Mouse (Mus musculus) limb, embryonic 12.5 days (tissue): Measurements from ENCODE around the gene Fgfr2. TPM values are rescaled to one million over a fixed set of nuclear protein-coding genes. Genes with fewer than 3 reads are reported as not detected.
"Not testable (repeated sequence)": the region's sequence is repeated elsewhere in the genome, so short reads cannot be mapped to it uniquely, and the experiment has no call there.

Experiments used
- ATAC-seq: fragments of 200-750 bp; cut with Nextera tagmentation; 2 replicates; pipeline ENCODE4 v1.8.0; 2017; ENCODE audit warnings: low read depth, moderate TSS enrichment; ENCODE audit not compliant: insufficient number of reproducible peaks, insufficient read depth, low FRiP score, low TSS enrichment
- H3K27ac ChIP-seq: fragments of 300-500 bp; sonication (generic); 2 replicates; pipeline ENCODE4 v1.5.1; 2016; ENCODE audit warnings: mild to moderate bottlenecking, moderate library complexity
- H3K27me3 ChIP-seq: fragments of 300-500 bp; sonication (generic); 2 replicates; pipeline ENCODE4 v1.6.1; 2016; ENCODE audit warnings: mild to moderate bottlenecking, moderate library complexity
- H3K36me3 ChIP-seq: fragments of 300-500 bp; sonication (generic); 2 replicates; pipeline ENCODE4 v1.6.1; 2016; ENCODE audit warnings: mild to moderate bottlenecking, moderate library complexity
- H3K4me1 ChIP-seq: fragments of 300-500 bp; sonication (generic); replicated peaks from 2 replicates; pipeline ENCODE4 v1.6.1; 2016
- H3K4me2 ChIP-seq: fragments of 300-500 bp; sonication (generic); 2 replicates; pipeline ENCODE4 v1.6.1; 2016; ENCODE audit warnings: mild to moderate bottlenecking, moderate library complexity
- H3K4me3 ChIP-seq: fragments of 300-500 bp; sonication (generic); replicated peaks from 2 replicates; pipeline ENCODE4 v1.5.1; 2016; ENCODE audit warnings: mild to moderate bottlenecking
- H3K9ac ChIP-seq: fragments of 300-500 bp; sonication (generic); replicated peaks from 2 replicates; pipeline ENCODE4 v1.6.1; 2016; ENCODE audit warnings: mild to moderate bottlenecking, moderate library complexity
- H3K9me3 ChIP-seq: fragments of 300-500 bp; sonication (generic); 2 replicates; pipeline ENCODE4 v1.6.1; 2016; ENCODE audit warnings: mild to moderate bottlenecking, moderate library complexity
- WGBS: fragments of 180-500 bp; shearing (Covaris S2); methylation state at CpG from one replicate; pipeline ENCODE4 v1.1.7; 2016; 5-methylcytosine and 5-hydroxymethylcytosine counted together
- polyA plus RNA-seq: library from polyadenylated mRNA; unstranded; fragments of >200 nt; fragmentation: Nextera tagmentation; extraction: Ambion mirVana; gene quantifications from 2 replicates; pipeline ENCODE4 v1.2.1, GENCODE M21; 2016

The Fgfr2 gene
- polyA plus RNA-seq, 1 experiment from 2014 or later = 112 TPM

DNA sequence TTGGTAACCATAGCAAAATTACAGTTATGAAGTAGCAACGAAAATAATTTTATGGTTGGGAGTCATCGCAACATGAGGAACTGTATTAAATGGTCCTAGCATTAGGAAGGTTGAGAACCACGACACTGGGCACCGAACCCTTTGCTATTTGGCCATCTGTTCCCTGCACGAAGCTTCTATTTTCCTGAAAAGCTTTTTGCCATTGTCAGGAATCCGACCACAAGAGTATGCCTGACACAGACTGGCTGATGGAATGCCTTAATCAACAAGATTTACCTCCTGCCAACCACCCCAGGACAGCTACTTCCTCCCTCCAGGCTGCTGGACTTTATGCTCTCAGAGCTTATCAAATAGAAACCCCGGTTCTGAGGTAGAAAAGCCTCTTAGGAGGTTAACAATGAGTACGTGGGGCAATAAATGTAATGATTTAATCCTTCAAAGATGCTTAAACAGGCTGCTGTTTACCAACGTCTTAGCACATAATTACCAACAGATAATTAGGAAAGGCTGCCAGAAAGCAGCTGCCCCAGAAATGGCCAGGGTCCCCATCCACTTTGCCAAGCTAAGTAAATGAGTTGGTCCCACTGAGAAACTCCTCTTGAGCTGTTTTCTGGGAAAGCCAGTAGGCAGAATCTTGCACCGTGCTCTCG is 668.0 kb downstream of the Fgfr2 start:
- Histone ChIP-seq H3K9ac (no peak overlapping the region), H3K4me1 (peaks cover 15% of the 10 kb centered on the region), H3K27me3 (no peaks in the 10 kb centered on the region), H3K4me2 (no peak overlapping the region), H3K9me3 (0 out of 2 replicates have a peak, but pooled peaks cover 4% of the 10 kb centered on the region), H3K4me3 (no peak overlapping the region), H3K36me3 (no peaks in the 10 kb centered on the region), H3K27ac (no peak overlapping the region)
- ATAC-seq = no peak
- 26% methylated on average over 11 of the region's 11 CpGs for WGBS

DNA sequence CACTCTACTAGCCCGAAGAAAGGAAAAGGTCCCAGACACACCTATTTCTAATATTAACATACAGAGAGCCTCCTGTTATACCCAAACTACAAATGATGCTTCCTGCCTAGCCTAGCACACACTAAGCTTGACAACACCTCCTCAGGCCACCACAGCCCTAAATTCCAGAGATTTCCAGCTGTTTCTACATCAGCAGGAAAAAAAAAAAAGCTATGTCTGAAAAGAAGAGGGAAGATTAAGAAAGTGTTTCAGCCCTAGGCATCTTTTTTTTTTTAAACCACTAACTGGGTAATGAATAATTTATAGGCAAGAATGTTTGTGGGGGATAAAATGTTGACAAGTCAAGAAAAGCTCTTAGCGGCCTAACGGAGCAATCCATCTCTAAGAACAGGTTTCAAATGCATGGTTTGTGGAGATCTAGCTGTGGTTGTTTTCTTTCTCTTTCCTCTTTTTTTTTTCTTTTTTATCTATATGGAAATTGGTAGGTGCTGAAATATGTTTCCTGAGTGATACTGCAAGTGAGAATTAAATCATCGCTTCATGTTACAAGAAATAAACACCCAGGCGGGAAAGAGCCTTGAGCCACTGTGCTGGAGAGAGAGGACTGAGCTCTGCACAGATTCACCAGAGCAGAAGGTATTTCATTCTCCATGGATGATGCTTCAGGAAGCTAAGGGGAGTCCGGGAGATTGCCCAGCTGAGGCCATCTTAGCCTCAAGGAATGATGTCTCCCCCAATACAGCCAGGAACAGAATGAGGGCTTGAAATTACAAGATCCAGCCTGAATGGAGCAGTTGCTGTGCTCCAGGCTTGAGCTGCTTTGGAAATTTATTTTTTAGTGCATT is 673.0 kb downstream of the Fgfr2 start:
- WGBS = 79% methylated on average over 6 of the region's 6 CpGs
- no peak overlapping the region for H3K27ac ChIP-seq

DNA sequence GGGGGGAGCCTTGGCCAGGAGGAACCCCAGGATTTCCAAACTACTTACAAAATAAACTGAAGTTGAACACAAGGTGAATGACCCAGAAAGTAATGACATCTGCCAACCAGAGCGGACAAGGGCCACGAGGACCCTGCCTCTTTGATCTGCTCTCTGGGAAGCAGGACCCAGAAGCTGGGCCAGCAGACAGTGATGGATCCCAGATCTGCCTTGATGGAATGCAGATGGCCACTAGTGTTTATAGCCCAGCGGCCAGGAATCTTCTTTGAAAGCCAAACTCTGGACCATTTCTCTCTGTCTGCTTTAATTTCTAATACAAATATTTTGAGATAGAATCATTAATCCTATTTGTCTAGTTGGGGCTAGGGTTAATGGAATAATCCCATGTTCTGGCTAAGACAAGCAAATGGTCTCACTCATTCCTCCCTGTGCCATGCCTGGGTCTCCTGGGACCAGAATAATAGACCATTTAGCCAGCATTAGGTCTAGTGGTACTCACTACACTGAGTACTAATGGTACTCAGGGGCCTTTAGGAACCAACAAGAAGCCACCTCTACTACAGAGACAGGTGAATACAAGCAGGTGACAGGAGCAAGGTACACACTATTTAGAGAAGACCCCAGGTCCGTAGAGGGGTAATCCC is 674.5 kb downstream of the Fgfr2 start:
- H3K4me2 ChIP-seq = no peak overlapping the region
- no peaks in the 10 kb centered on the region for H3K27me3 ChIP-seq
- H3K9me3 ChIP-seq = 0 out of 2 replicates have a peak, but pooled peaks cover 4% of the 10 kb centered on the region
- H3K4me1 ChIP-seq = no peaks in the 10 kb centered on the region; the same call in 1 of the 2 replicates
- H3K4me3 ChIP-seq = no peak overlapping the region
- WGBS = 39% methylated on average over 4 of the region's 4 CpGs
- ATAC-seq = no peak
- H3K36me3 ChIP-seq = no peaks in the 10 kb centered on the region
- no peak overlapping the region for H3K9ac ChIP-seq
- no peak overlapping the region for H3K27ac ChIP-seq

More for the DNA sequence above, 673.0 kb downstream of the Fgfr2 start:
- ATAC-seq = no peak
- Histone ChIP-seq H3K9me3 (0 out of 2 replicates have a peak, but pooled peaks cover 4% of the 10 kb centered on the region), H3K4me2 (no peak overlapping the region), H3K27me3 (no peaks in the 10 kb centered on the region), H3K4me3 (no peak overlapping the region), H3K9ac (no peak overlapping the region), H3K4me1 (no peaks in the 10 kb centered on the region; the same call in 1 of the 2 replicates), H3K36me3 (no peaks in the 10 kb centered on the region)

DNA sequence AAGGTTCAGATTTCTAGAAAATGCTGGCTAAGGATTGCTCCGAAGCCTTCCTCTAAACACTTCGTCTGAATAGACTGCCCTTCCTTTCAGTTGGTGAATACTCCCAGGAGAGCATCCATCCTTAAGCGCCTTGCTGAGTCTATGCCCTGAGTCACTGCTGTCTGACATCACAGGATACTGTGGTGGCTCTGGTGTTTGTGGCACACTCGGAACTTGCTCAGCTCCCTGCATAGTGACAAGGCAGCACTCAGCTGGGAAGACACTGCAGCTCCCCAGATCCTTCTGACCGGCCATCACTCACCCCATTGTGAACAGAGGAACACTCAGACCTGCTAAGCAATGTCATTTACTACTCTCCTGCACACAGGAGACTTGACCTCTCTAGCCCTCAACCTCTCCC is 675.6 kb downstream of the Fgfr2 start:
- no peak overlapping the region for H3K4me3 ChIP-seq
- H3K36me3 ChIP-seq = no peaks in the 10 kb centered on the region
- ATAC-seq = no peak
- WGBS = 80% methylated on average over 5 of the region's 5 CpGs
- H3K4me1 ChIP-seq = no peaks in the 10 kb centered on the region; the same call in 1 of the 2 replicates
- no peak overlapping the region for H3K4me2 ChIP-seq
- H3K27me3 ChIP-seq = no peaks in the 10 kb centered on the region
- 0 out of 2 replicates have a peak, but pooled peaks cover 4% of the 10 kb centered on the region for H3K9me3 ChIP-seq
- no peak overlapping the region for H3K27ac ChIP-seq
- no peak overlapping the region for H3K9ac ChIP-seq

DNA sequence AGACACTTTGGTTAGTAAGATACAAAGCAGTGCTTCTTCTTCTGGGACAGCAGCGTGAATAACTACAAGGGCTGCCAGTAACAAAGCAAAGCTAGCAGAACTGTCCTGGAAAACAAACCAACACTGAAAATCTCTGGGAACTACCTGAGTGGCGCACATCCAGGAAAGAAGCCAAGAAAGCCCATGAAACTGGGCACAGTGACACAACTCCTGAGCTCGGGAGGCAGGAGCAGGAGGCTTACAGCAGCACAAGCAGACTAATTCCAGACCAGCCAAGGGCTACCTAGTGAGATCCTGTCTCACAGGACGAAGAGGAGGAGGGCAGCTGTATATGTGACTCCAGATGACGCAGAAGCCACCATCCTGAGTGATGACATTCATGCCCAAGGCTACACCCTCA is 676.3 kb downstream of the Fgfr2 start:
- WGBS = 80% methylated on average over 5 of the region's 5 CpGs
- Histone ChIP-seq H3K4me1 (no peaks in the 10 kb centered on the region; the same call in 1 of the 2 replicates), H3K9me3 (no peaks in the 10 kb centered on the region), H3K27ac (no peak overlapping the region), H3K4me2 (no peak overlapping the region), H3K36me3 (no peaks in the 10 kb centered on the region), H3K9ac (no peak overlapping the region), H3K27me3 (no peaks in the 10 kb centered on the region), H3K4me3 (no peak overlapping the region)
- no peak for ATAC-seq

DNA sequence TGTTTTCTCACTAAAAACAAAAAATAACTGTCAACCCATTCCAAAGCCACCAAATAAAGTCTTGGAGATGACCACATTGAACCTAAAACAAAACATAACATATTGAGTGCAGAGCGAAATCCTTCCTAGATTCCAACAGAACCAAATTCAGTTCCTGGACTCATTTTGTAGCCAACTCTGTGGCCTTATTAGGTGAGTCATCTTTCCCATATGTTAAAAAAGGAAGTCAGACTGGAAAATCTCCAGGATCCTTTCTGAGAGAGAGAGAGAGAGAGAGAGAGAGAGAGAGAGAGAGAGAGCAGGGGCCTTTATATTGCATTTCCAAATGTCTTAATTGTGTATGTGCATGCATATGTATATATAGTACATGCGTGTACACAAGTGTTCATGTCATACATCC is 678.9 kb downstream of the Fgfr2 start:
- Histone ChIP-seq H3K9me3 (0 out of 2 replicates have a peak, but pooled peaks cover 6% of the 10 kb centered on the region), H3K4me1 (no peaks in the 10 kb centered on the region; the same call in 1 of the 2 replicates), H3K4me2 (no peak overlapping the region), H3K9ac (no peak overlapping the region), H3K4me3 (no peak overlapping the region), H3K27ac (no peak overlapping the region), H3K27me3 (no peaks in the 10 kb centered on the region), H3K36me3 (no peaks in the 10 kb centered on the region)
- 84% methylated on average over 2 of the region's 2 CpGs for WGBS
- no peak for ATAC-seq

DNA sequence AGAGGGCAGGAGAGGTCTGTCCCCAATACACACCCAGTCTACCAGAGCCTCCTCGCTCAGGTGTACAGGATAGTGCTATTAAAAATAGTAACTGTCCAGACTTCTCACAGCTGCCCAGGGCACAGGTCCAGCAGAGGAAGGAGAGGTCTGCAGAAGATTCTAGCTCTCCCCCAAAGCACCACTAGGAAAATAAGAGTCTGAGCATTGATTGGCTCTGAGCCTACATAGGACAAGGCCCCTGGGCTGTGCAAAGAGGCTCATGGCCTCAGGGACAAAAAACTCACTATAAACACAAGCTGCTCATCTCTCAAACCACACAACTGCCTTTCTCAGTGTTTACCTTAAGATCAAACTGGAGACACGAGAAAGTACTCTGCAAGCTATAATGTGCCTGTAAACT is 679.4 kb downstream of the Fgfr2 start:
- no peak for ATAC-seq
- H3K9ac ChIP-seq = no peak overlapping the region
- no peak overlapping the region for H3K27ac ChIP-seq
- 54% methylated on average over 2 of the region's 2 CpGs for WGBS
- H3K4me1 ChIP-seq = no peaks in the 10 kb centered on the region; the same call in 1 of the 2 replicates
- H3K4me2 ChIP-seq = no peak overlapping the region
- H3K4me3 ChIP-seq = no peak overlapping the region
- 0 out of 2 replicates have a peak, but pooled peaks cover 6% of the 10 kb centered on the region for H3K9me3 ChIP-seq
- no peaks in the 10 kb centered on the region for H3K36me3 ChIP-seq
- no peaks in the 10 kb centered on the region for H3K27me3 ChIP-seq

DNA sequence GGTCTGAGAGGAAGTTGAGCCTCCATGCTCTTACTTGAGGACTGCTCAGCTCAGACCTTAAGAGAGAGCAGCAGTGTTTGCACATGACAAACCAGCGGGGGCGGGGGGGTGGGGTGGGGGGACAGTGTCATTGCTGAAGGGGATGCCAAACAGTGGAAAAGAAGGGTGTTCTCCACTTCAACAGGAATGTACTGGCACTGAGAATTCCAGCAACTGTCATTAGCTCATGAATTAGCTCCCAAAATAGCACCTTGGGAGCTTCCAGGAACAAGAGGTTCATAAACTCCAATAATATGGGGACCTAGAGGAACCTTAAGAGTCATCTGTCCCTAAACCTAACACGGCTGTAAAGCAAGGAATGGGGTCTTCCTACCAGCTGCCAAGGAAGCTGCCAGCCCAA is 680.0 kb downstream of the Fgfr2 start:
- Histone ChIP-seq H3K36me3 (no peaks in the 10 kb centered on the region), H3K4me2 (no peak overlapping the region), H3K4me3 (no peak overlapping the region), H3K9me3 (0 out of 2 replicates have a peak, but pooled peaks cover 6% of the 10 kb centered on the region), H3K27me3 (no peaks in the 10 kb centered on the region), H3K4me1 (no peaks in the 10 kb centered on the region; the same call in 1 of the 2 replicates), H3K27ac (no peak overlapping the region), H3K9ac (no peak overlapping the region)
- 83% methylated on average over 3 of the region's 3 CpGs for WGBS
- no peak for ATAC-seq

DNA sequence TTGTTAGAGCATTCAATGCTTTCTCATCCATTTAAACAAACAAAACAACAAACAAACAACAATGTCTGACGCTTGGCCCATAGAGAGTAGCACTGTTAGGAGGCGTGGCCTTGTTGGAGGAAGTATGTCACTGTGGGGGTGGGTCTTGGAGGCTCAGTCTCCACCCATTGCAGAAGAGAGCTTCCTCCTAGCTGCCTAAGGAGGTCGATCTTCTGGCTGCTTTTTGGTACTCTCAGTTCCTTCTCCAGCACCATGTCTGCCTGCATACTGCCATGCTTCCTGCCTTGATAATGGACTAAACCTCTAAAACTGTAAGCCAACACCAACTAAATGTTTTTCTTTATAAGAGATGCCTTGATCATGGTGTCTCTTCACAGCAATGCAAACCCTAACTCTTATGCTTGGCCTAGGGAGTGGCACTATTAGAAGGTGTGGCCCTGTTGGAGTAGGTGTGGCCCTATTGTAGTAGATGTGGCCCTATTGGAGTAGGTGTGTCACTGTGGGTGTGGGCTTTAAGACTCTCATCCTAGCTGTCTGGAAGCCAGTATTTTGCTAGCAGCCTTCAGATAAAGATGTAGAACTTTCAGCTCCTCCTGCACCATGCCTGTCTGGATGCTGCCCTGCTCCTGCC is 680.9 kb downstream of the Fgfr2 start:
- not testable (repeated sequence) for H3K27me3 ChIP-seq, ATAC-seq, H3K9me3 ChIP-seq, H3K4me2 ChIP-seq, H3K4me1 ChIP-seq, H3K36me3 ChIP-seq, H3K9ac ChIP-seq, H3K4me3 ChIP-seq, H3K27ac ChIP-seq
- 84% methylated on average over 3 of the region's 3 CpGs for WGBS

DNA sequence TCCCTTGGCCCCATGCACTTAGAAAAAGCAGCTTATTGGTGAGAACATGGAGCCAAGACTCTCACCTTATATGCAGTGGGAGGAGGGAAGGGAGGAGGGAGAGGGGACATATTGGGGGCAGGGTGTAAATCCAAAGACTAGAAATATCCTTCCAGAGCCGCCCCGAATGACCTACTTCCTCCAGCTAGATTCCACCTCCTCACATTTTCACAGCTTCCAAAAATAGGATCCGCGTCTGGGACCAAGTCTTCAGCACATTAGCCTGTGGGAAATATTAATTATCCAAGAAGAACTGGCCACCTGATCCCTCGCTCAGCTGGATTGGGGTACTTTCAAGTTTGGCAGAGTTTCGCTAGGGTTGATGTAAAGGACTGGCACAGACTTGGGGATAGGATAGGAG is 683.2 kb downstream of the Fgfr2 start:
- Histone ChIP-seq H3K27ac (no peak overlapping the region), H3K36me3 (no peaks in the 10 kb centered on the region), H3K4me3 (no peak overlapping the region), H3K9ac (no peak overlapping the region), H3K4me2 (no peak overlapping the region), H3K27me3 (no peaks in the 10 kb centered on the region), H3K9me3 (0 out of 2 replicates have a peak, but pooled peaks cover 6% of the 10 kb centered on the region), H3K4me1 (no peaks in the 10 kb centered on the region; the same call in 1 of the 2 replicates)
- no peak for ATAC-seq
- WGBS = 88% methylated on average over 6 of the region's 6 CpGs
